Mouse (Mus musculus) brain, embryonic 14.5 days (tissue): ENCODE measurements around the gene Syf2.

ENCODE experiments used
- CTCF ChIP-seq: fragments of 200-500 bp; IDR thresholded peaks from 2 replicates; pipeline ENCODE4 v1.5.1; 2012; ENCODE audit warnings: inconsistent platforms, mild to moderate bottlenecking, moderate library complexity, borderline replicate concordance; ENCODE audit not compliant: insufficient read depth, insufficient read length; ENCODE audit errors: extremely low read depth
- POLR2A ChIP-seq: fragments of 200-500 bp; IDR thresholded peaks from 2 replicates; pipeline ENCODE4 v1.6.1; 2012; ENCODE audit warnings: mild to moderate bottlenecking, inconsistent platforms, borderline replicate concordance; ENCODE audit not compliant: poor library complexity, insufficient read depth, insufficient read length, severe bottlenecking; ENCODE audit errors: extremely low read depth

DNA sequence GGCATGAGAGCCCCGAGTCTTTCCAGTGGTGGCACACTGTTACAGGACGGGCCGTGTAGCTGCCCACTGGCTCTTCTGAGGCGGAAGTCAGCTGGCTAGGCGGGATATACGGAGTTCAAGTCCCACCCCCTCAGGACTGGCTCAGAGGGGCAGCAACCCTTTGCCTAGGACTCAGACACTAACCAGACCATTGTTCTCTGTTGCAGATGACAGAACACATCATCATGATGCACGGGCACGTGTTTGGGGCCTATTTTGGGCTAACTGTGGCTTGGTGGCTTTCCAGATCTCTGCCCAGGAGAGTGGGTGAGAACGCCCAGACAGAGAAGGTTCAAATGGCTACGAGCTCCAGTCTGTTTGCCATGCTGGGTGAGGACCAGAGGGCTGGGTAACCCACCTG lies 46.9 kb upstream of the Syf2 start:
- TF ChIP-seq CTCF (no peak), POLR2A (no peak)
